Mouse (Mus musculus): ENCODE measurements around the gene Pros1. TPM values are rescaled to one million over a fixed set of nuclear protein-coding genes. Genes with fewer than 3 reads are reported as not detected.

Gene Pros1
- total RNA-seq (2021), result 1 to 10 TPM; 8.4 to 8.5 TPM

DNA sequence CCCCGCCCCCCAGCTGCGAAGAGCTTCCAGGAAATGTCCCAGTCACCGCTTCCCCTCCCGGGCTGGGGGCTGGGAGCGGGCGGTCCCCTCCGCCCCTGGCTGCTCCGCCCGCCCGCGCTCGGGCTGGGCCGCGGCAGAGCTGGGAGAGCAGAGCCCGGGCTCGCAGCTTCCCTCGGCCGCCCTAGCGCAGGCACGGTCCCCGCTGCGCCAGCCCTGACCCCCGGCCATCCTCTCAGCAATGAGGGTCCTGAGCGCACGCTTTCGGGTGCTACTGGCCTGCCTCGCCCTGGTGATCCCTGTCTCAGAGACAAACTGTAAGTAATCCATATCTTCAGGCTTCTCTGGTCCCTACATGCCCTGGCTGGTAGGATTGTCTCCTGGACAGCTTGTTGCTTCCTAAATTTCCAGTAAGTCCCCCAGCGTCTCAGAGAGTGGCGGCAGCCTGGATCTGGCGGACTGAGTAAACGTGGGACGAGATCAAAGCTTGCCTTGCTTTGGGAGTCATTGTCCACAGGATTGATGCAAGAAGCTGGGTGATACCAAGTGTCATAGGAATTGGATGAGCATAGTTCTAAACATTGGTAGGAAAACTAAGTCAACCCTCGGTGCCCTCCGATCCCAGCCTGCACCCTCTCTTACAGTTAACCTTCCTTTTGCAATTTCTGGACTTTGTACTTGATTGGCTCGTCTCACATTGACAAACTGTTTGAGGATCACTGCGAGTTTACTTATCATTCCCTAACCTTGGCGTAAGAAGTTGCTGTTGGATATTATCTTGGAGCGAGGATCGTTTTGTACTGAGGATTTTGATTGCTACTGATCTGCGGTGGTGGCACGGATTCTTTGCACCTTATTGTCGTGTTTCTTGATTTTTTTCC is at the start of gene Pros1:
Gene Pros1 (plus strand): TSS at position 117 of the 878 bp plus-strand sequence.
- intact Hi-C loops (cut with DNase I), result no loop called here
- peak in 1 of 2 experiments; percentile 88 for DNase-seq (ENCODE audit: extremely low spot score in 1 of 2, low spot score in 2 of 2)

DNA sequence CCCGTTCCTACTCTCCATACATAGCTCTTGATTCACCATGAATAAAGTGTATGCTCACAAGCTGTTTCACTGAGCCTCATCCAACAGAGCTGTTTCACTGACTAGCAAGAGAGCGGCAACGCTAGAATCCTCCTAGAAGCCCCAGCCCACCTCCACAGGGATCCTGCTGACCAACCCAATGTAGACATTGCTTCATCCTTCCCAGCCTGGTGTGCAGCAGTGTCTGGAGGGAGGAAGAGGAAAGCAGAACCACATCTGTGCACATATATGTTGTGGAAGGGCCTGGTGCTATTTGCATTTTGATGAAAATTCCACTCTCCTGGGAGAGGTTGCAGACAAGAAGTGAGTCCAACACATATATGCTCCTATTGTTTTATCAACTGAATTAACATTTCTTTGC is 49.5 kb upstream of the Pros1 start:
- intact Hi-C loops (cut with DNase I), result no loop called here
- DNase-seq (ENCODE audit: extremely low spot score in 1 of 2, low spot score in 2 of 2), result no peak

DNA sequence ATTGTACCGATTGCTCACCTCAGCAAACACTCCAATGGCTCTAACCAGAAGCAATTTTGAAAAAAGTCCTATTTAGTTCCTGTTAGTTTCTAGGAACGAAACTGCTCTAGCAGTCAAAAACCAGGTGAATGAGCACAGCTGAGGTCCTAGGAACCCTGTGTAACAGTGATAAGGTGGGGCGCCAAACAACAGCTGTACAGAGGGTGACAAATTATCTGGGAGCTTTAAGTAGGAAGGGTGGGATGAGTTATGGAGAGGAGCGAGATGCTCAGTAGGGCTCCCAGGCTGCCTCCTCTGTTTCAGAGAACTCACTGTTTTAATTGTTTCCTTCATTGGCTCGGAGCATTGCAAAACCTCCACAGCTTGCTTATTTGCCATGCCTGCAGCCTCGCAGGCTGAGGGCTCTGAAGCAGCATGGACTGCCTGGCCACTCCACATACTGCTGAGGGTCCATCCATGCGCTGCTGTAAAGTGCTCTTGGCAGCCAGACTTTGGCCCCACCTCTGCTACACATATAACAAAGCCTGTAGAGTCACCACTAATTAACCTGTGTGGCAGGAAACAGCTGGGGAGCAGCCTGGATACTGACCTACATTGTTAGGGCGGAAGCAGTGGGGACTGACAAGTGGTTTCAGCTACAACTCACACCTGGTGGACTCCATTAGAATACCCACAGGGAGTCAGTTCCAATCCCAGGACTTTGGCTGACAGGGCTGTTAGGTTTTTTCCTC is 46.7 kb upstream of the Pros1 start:
- intact Hi-C loops (cut with DNase I), result no loop called here
- DNase-seq (ENCODE audit: extremely low spot score in 1 of 2, low spot score in 2 of 2), result no peak

DNA sequence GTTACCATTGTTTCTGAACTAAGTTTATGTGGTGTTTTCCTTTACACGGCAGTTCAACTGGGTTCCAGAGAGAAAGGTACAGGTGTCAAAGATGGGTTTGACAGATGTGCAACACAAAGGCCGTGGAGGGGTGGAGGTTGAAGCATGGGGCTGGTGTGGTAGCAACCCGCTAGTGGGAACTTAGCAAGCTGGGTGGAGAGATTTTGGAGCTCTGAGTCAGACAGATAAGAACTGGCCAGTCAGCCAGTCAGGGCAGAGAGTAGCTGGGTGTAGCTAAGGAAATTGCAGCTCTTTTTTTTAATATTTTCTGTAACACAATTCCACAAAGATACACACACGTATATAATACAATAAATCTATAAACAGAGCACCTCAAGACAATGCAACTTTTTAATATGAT is 43.3 kb upstream of the Pros1 start:
- DNase-seq (ENCODE audit: extremely low spot score in 1 of 2, low spot score in 2 of 2), result no peak
- intact Hi-C loops (cut with DNase I), result no loop called here

DNA sequence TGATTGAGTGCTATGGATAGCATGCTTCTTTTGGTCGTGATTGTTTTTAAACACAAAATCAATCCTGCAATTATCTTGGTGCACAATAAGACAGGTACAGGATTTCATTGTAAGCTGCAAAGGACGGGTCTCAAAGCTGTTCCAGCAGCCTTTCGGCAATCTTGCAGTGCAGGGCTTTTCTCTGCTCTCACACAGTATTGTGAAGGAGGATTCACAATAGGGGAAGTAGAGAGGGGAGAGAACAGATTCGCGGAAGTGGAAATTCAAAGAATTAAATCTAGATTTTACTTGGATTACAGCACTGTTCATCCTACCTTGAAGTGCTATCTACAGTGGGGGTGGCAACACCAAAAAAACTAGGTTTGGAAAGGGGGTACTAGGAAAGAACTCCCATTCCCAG is 40.3 kb upstream of the Pros1 start:
- DNase-seq (ENCODE audit: extremely low spot score in 1 of 2, low spot score in 2 of 2), result no peak
- intact Hi-C loops (cut with DNase I), result no loop called here

DNA sequence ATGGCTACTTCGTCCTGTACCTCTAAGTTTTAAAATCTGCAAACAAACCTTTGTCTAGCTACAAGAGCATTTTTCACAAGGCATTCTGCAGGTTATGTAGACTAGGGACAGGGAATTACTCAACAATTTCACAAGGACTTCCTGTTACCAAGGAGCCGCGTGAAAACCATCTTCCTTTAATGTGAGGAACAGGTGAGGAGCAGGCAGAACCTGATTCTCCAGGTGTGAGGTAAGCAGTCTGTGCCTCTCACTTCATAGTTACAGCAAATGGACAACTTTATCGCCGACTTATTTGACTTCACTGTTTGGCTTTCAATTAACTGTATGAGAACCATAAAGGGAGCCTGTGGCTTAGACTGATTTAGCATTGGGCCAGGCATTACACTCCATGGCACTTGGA is 39.6 kb upstream of the Pros1 start, which contains the start of gene Stx19:
Gene Stx19 (plus strand): TSS at position 186 of the 400 bp plus-strand sequence.
- intact Hi-C loops (cut with DNase I), result no loop called here
- DNase-seq (ENCODE audit: extremely low spot score in 1 of 2, low spot score in 2 of 2), result no peak

DNA sequence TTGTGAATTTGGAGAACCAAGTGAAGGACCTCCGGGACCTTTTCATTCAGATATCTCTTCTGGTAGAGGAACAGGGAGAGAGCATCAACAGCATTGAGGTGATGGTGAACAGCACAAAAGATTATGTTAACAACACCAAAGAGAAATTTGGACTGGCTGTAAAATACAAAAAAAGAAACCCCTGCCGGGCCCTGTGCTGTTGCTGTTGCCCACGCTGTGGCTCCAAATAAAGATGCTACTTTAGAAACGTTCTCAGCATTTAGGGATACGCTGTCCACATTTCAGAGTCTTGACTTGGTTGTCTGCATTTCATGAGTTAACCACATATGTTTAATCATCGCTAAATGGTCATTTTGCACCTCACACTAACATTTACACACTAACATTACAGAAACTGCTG is 31.6 kb upstream of the Pros1 start:
- intact Hi-C loops (cut with DNase I), result no loop called here
- no peak for DNase-seq (ENCODE audit: extremely low spot score in 1 of 2, low spot score in 2 of 2)

DNA sequence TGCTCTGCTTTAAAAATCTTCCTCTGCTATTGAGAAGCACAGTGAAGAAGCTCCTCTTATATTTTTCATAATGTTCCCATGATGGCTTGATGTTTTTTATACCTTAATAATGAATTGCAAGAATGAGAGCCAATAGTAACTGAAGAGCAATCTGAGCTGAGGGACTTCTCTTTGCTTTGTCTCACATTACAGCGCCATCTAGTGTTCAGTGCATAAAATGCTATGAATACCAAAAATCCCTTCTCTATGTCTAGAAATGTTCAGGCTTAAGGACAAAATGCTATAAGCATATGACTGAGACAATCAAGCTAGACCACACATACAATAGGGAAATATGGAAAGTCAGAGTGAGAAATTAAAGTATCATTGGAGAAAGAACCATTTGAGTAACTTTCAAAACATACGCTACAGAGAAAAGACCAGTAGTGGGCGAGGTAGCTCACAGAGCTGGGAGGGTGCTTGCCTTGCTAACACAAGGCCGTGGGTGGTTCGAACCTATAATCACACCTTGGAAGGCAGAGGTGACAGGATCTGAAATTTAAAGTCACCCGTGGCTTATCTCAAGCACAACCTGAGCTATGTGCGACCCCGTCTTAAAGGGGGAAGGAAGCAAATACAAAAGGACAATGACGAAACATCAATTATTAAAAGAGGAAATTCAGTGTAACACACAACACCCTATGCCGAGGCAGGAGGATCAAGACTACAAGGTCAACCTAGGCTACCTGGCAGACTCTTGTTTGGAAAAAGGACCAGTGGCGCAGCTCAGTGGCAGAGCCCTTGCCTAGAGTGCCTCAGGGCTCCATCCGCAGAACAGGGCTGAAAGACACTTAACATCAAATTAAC is 27.7 kb upstream of the Pros1 start:
- intact Hi-C loops (cut with DNase I), result no loop called here
- no peak for DNase-seq (ENCODE audit: extremely low spot score in 1 of 2, low spot score in 2 of 2)

DNA sequence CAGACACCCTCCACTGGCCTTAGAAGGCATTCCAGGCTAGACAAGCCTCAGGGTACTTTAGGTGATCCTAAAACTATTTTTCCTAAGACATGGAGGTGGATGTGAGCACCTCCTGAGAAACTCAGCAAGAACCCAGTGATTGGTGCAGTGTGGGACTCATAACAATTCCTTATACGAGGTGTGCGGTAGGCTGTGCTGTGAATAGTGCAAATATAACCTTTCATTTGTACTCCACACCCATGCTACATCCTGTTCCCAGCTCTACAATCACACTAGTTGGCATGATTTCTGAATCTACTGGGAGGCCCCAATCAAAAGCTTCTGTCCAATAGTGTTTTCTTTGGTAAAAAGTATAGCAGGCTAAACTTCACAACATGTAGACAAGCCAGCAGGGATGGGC is 22.1 kb upstream of the Pros1 start:
- DNase-seq (ENCODE audit: extremely low spot score in 1 of 2, low spot score in 2 of 2), result no peak
- intact Hi-C loops (cut with DNase I), result no loop called here

DNA sequence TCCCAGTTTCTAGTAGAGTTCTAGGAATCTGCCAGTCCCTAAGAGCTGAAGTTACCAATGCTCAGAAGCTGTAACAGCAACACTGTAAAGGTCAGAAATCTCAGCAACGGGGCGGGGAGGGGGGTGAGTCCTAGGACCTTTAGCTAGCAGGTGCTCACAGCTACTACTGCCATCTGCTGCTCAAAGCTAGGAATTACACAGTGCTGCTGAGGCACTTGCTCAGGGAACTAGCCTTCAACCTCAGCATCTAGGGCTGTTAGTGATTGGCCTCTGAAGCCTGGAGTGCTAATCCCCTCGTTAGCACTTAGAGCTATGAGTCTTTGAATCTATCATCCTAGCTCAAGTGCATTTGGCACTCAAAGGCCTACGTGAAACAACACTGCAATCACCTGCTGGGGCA is 21.6 kb upstream of the Pros1 start:
- peak in 1 of 2 experiments; percentile 55 for DNase-seq (ENCODE audit: extremely low spot score in 1 of 2, low spot score in 2 of 2)
- intact Hi-C loops (cut with DNase I), result no loop called here

DNA sequence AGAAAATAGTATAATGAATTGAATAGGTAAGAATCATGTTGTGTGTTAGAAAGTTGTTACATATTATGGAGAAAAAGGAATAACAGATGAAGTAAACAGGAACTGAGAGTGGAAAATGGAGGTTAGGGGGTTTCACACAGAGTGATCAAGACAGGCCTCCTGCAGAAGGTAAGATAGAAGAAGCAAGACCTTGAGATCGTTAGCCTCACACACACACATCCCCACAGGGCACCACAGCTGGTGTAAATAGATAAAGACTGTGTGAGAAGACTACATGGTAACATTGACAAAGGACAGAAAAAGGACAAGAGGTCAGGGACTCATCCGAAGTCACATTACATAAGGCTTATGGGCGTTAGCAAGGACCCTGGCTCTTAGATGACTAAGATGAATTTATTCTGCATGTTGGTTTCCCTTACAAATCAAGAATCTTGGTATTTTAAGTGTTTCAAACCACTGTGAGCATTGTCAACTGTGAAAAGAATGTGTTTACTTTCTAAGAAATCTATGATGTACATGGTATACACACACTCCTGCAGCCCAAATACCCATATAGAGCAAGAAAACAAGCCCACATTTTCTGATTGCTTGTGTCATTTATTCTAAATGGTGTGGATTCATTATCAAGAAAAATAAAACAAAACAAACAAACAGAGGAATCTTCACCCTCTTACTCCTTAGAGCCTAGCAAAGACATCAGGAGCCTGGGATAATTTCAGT is 19.9 kb upstream of the Pros1 start:
- intact Hi-C loops (cut with DNase I), result no loop called here
- no peak for DNase-seq (ENCODE audit: extremely low spot score in 1 of 2, low spot score in 2 of 2)

DNA sequence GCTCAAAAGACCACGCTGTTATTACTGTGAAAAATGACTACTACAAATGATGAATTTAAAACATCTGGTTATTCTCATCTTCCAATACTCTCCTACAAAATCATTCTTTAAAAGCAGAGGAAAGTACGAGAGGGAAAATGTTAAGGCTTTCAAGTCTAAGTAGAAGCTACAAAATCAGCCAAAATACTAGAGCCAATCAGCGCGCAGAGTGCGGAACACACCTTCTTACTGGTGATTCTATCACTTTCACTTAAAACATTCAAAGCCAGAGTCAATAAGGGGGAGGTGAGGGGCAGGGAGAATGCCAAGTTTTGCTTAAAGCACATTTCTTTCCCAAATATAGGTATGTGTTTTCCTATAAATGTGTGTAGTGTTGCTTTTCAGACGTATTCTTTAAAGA is 8.8 kb upstream of the Pros1 start:
- intact Hi-C loops (cut with DNase I), result no loop called here
- no peak for DNase-seq (ENCODE audit: extremely low spot score in 1 of 2, low spot score in 2 of 2)

DNA sequence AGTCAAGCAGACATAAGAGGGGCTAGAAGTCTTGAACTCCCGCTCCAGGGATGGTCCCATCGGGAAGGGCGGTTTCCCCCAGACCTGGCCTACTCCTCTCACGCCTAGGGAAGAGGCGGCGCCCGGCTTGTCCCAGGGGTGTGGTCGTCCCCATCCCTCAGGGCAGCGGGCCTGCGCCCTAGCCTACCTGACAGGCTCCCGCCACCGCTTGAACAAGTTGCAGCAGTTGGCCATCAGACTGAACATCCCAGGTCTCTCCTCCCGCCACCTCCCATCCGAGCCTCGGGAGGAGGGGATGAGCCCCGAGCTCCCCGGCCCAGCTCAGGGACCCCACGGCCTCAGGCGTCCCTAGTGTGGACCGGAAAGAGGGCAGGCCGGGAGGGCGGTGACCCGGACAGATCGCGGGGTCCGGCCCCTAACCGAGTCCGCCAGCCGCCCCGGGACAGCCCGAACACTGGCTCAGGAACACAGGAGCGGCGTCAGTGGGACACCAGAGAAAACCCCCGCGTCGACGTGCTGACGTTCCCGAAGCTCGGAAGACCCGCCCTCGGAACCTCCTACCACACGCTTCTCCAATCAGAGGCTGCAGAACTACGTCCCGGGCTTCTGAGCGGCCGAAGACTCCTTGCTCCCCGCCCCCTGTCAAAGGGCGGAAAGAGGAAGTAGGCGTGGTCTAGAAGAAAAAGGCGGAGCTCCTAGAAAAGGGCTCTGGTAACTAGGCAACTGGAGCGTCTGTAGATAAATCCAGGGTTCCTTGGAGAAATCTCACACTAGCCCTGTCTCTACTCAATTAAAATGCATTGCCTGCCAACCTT is 7.4 kb upstream of the Pros1 start, which contains the start of gene Arl13b:
Gene Arl13b (minus strand): TSS at position 543 of the 815 bp plus-strand sequence.
- intact Hi-C loops (cut with DNase I), result no loop called here
- peak; percentile 96 for DNase-seq (ENCODE audit: extremely low spot score in 1 of 2, low spot score in 2 of 2)

DNA sequence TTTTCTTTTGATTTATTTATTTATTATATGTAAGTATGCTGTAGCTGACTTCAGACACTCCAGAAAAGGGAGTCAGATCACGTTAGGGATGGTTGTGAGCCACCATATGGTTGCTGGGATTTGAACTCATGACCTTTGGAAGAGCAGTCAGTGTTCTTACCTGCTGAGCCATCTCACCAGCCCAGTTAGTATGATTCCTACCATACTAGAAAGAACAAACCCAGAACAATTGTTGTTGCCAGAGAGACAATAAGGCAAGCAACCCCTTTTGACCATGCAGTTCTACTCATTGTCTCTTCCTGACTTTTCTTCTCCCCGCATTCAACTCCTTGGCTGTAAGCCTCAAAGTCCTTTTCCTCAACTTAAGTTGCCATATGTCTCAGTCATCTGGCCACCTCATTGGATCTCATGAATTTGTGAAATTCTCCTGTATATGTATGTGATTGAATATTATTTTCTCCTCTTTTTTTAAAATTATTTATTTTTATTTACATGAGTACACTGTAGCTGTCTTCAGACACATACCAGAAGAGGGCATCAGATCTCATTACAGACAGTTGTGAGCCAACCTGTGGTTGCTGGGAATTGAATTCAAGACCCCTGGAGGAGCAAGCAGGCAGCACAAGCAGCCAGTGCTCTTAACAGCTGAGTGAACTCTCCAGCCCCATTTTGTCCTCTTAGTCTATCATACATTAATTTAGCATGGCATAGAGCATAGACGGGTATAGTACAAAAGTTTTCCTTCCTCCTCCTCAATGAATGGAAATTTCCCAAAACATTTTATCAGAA is 1.4 kb upstream of the Pros1 start:
- no peak for DNase-seq (ENCODE audit: extremely low spot score in 1 of 2, low spot score in 2 of 2)
- intact Hi-C loops (cut with DNase I), result no loop called here

DNA sequence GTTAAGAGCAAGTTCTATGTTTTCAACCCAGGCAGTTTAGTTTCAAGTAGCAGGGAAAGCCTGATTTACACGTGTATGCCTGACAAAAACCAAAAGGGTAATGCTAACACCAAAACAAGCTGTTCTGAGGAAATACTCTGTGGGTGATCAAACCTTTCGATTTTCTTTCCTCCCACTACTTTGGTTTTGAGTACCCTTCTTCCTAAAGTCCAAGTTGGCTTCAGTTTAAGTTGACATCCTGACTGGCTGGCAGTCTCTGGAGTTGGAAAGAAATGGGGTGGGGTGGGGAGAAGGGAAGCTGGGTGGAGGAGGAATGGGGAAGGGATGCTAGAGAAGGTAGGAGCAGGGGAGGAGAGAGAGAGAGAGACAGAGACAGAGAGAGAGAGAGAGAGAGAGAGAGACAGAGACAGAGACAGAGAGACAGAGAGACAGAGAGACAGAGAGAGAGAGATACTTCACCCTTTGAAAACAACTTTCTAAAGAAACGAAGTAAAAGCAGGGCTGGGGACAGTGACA is 438 bp upstream of the Pros1 start:
- intact Hi-C loops (cut with DNase I), result no loop called here
- DNase-seq (ENCODE audit: extremely low spot score in 1 of 2, low spot score in 2 of 2), result no peak

DNA sequence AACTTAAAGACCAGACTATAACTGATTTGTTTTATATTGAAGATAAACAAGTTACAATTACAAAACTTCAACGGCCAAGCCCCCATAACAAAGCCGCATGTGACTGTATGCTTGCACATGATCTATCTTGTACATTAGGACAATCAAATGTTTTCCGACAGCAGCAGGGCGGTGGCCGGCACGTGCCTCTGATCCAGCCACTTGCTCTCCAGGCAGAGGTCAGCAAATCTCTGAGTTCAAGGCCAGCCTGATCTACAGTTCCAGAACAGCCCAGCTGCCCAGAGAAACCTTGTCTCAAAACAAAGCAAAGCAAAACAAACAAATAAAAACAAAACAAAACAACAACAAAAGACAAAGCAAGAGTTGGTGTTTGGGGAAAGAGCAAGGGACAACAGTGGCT is 1.3 kb downstream of the Pros1 start:
- no peak for DNase-seq (ENCODE audit: extremely low spot score in 1 of 2, low spot score in 2 of 2)
- intact Hi-C loops (cut with DNase I), result no loop called here

DNA sequence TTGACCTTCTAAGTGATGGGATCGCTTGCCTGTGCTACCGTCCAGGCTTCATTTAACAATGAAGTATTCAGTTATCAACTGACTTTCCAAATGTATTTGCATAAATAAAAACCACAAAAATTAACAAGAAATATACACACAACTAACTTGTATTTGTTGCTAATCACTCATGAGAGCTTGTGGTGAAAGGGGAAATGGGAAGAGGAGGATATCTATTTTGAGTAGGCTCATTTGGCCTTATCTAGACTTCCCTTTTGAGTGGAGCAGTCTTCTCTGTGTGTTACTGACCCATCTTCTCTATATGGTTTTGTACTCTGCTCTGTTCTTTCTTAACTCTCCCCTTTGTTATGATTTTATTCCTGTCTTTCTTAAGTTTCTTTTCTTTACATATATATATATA is 2.2 kb downstream of the Pros1 start:
- intact Hi-C loops (cut with DNase I), result no loop called here
- DNase-seq (ENCODE audit: extremely low spot score in 1 of 2, low spot score in 2 of 2), result no peak
